ENCODE assay signal across 9 mouse cellular contexts in the genomic region with DNA sequence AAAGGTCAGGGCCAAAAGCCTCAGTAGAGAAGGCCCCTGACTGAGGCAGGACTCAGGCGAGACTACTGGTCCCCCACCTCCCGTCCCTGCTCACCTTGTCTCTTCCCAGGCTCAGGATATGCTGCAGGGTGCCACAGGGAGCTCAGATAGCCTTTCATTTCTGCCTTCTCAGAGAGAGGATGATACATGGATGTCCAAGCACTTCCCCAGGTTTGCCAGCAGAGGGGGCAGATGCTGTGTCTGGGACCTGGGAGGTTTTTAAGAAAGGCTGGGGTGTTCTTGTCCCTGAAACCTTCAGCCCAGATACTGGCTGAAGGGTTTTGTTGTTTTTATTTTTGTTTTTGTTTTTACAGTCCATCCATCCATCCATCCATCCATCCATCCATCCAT. TPM values are rescaled to one million over a fixed set of nuclear protein-coding genes. Genes with fewer than 3 reads are reported as not detected.
A peak's percentile ranks its signal among the peaks of the same experiment; 100 is the strongest.
DNase-seq lines count a peak whose midpoint lies in the region; ATAC-seq and TF ChIP-seq lines count a peak whose summit lies in the region.
"Had no signal": no experiment of that assay in that cellular context is flagged by ENCODE, and none has a peak within 500 bp of the region (broad histone marks: within the 10 kb centered on the region; RNA-seq: fewer than 3 reads in every experiment).

No protein-coding gene starts in this region.

- 17% methylated on average over 2 of the region's 2 CpGs for WGBS in hindbrain, embryonic 10.5 days
- 9% methylated on average over 2 of the region's 2 CpGs for WGBS in midbrain, embryonic 13.5 days

- peak; percentile 84 for TF ChIP-seq CTCF in brain, embryonic 14.5 days (IDR thresholded peaks at IDR 0.05; ENCODE audit: borderline replicate concordance, extremely low read depth, insufficient read depth, insufficient read length)

- H3K27me3 ChIP-seq in hindbrain, embryonic 10.5 days (ENCODE audit: insufficient read depth, poor library complexity, severe bottlenecking) = peaks cover 3% of the 10 kb centered on the region; the same call in 1 of the 2 replicates
- H3K27me3 ChIP-seq in midbrain, embryonic 13.5 days = no peaks in the 10 kb centered on the region

- no peak overlapping the region for H3K4me3 ChIP-seq in ES-E14 (ENCODE audit: insufficient read depth in 1 of 2, low read depth in 1 of 2, low read length in 2 of 2, poor library complexity in 1 of 2, severe bottlenecking in 1 of 2)
- H3K4me3 ChIP-seq in hindbrain, embryonic 10.5 days = no peak overlapping the region
- no peak overlapping the region for H3K4me3 ChIP-seq in midbrain, embryonic 13.5 days (replicated peaks)
- H3K4me3 ChIP-seq: limb, embryonic 12.5 days had no signal

- H3K9me3 ChIP-seq in ES-E14 (ENCODE audit: control insufficient read depth, insufficient read depth, low read depth, low read length) = no peaks in the 10 kb centered on the region
- H3K9me3 ChIP-seq in hindbrain, embryonic 10.5 days = no peaks in the 10 kb centered on the region
- H3K9me3 ChIP-seq in midbrain, embryonic 13.5 days = no peaks in the 10 kb centered on the region
- H3K9me3 ChIP-seq: limb, embryonic 12.5 days had no signal

- no peak overlapping the region for H3K27ac ChIP-seq in ES-E14 (ENCODE audit: insufficient read depth, low read depth, low read length, poor library complexity, severe bottlenecking)
- H3K27ac ChIP-seq in hindbrain, embryonic 10.5 days = no peak overlapping the region
- no peak overlapping the region for H3K27ac ChIP-seq in midbrain, embryonic 13.5 days
- H3K27ac ChIP-seq: limb, embryonic 12.5 days had no signal

- H3K36me3 ChIP-seq in ES-E14 (ENCODE audit: control insufficient read depth, insufficient read depth, low read length, poor library complexity, severe bottlenecking) = no peaks in the 10 kb centered on the region
- H3K36me3 ChIP-seq in hindbrain, embryonic 10.5 days = no peaks in the 10 kb centered on the region
- no peaks in the 10 kb centered on the region for H3K36me3 ChIP-seq in midbrain, embryonic 13.5 days
- H3K36me3 ChIP-seq: limb, embryonic 12.5 days had no signal

- no peak overlapping the region for H3K9ac ChIP-seq in ES-E14 (ENCODE audit: insufficient read depth, low read depth, low read length, poor library complexity, severe bottlenecking)
- H3K9ac ChIP-seq in midbrain, embryonic 13.5 days (replicated peaks) = no peak overlapping the region
- H3K9ac ChIP-seq: limb, embryonic 12.5 days had no signal

- in situ Hi-C loops in ES-E14 (cut with MboI; ENCODE audit: low sequenced_read_pairs in 2 of 2, unreplicated experiment in 2 of 2) = no loop called here

- peak; percentile 17 to 32 for DNase-seq in kidney, postnatal 4 days
- no peak for DNase-seq in kidney, postnatal 25 days
- DNase-seq in ES-E14 (ENCODE audit: low read depth, low spot score) = no peak
- DNase-seq in brain, embryonic 14.5 days (ENCODE audit: low read depth) = peak; percentile 80
- peak; percentile 33 for DNase-seq in hindbrain, embryonic 10.5 days (ENCODE audit: low spot score)
- peak; percentile 12 for DNase-seq in thymus, postnatal 0 days (ENCODE audit: low spot score)
- no peak for DNase-seq in ovary, postnatal 36 days (ENCODE audit: low spot score)

- 0 out of 4 replicates have a peak, but pooled peaks cover 0 to 2% of the 10 kb centered on the region in 2 experiments for H3K4me1 ChIP-seq in ES-E14 (ENCODE audit: control insufficient read depth in 2 of 2, insufficient read depth in 2 of 2, low read length in 2 of 2, poor library complexity in 1 of 2)
- peaks cover 11% of the 10 kb centered on the region for H3K4me1 ChIP-seq in hindbrain, embryonic 10.5 days (replicated peaks)
- H3K4me1 ChIP-seq in midbrain, embryonic 13.5 days (replicated peaks) = no peaks in the 10 kb centered on the region
- H3K4me1 ChIP-seq: limb, embryonic 12.5 days had no signal

- no peak for TF ChIP-seq POLR2A in brain, embryonic 14.5 days (IDR thresholded peaks at IDR 0.05; ENCODE audit: borderline replicate concordance, extremely low read depth, insufficient read depth, insufficient read length, poor library complexity, severe bottlenecking)

- peak; percentile 65 for ATAC-seq in midbrain, embryonic 13.5 days

- no peak overlapping the region for H3K4me2 ChIP-seq in midbrain, embryonic 13.5 days (replicated peaks)
- H3K4me2 ChIP-seq: limb, embryonic 12.5 days had no signal

TF ChIP-seq in ES-E14, 5 proteins besides CTCF, POLR2A, EP300 and RAD21:
- TF ChIP-seq ZC3H11A (IDR thresholded peaks at IDR 0.05; ENCODE audit: borderline replicate concordance, low read depth, low read length) (peak; percentile 32; the same call in 1 of the 2 replicates), HCFC1 (IDR thresholded peaks at IDR 0.05; ENCODE audit: borderline replicate concordance, insufficient read depth, low read length) (no peak)

RNA-seq across cellular contexts. Expression of gene Sfrp5, which starts 15.3 kb away (rescaled TPM):
- 6.0 and 7.2 TPM in 2 replicates for total RNA-seq in ES-E14 (2012; rRNA removed)
- 4.5 and 4.6 TPM in 2 replicates for polyA plus RNA-seq in brain, embryonic 14.5 days (2012; rRNA removed)
- 0.26 and 0.46 TPM in 2 replicates for polyA plus RNA-seq in hindbrain, embryonic 10.5 days (2016; fragmentation: Nextera tagmentation; extraction: Ambion mirVana)
- polyA plus RNA-seq in midbrain, embryonic 13.5 days (2015; fragmentation: Nextera tagmentation; extraction: Ambion mirVana) = 0.11 and 0.17 TPM in 2 replicates
- polyA plus RNA-seq in thymus, postnatal 0 days (2015; fragmentation: Nextera tagmentation; extraction: Ambion mirVana) = 0.36 and 0.49 TPM in 2 replicates

RNA-seq across cellular contexts. Expression of gene Golga7b, which starts 30.0 kb away (rescaled TPM):
- 0.05 and 0.09 TPM in 2 replicates for total RNA-seq in ES-E14 (2012; rRNA removed)
- polyA plus RNA-seq in brain, embryonic 14.5 days (2012; rRNA removed) = 20.5 and 33.7 TPM in 2 replicates
- 1.7 and 4.2 TPM in 2 replicates for polyA plus RNA-seq in hindbrain, embryonic 10.5 days (2016; fragmentation: Nextera tagmentation; extraction: Ambion mirVana)
- polyA plus RNA-seq in midbrain, embryonic 13.5 days (2015; fragmentation: Nextera tagmentation; extraction: Ambion mirVana) = 26.3 and 27.5 TPM in 2 replicates
- polyA plus RNA-seq in thymus, postnatal 0 days (2015; fragmentation: Nextera tagmentation; extraction: Ambion mirVana) = 0.39 and 0.52 TPM in 2 replicates

RNA-seq across cellular contexts. Expression of gene Zfyve27, which starts 53.6 kb away (rescaled TPM):
- 45.9 and 78.1 TPM in 2 replicates for total RNA-seq in ES-E14 (2012; rRNA removed)
- 104 and 141 TPM in 2 replicates for polyA plus RNA-seq in brain, embryonic 14.5 days (2012; rRNA removed)
- polyA plus RNA-seq in hindbrain, embryonic 10.5 days (2016; fragmentation: Nextera tagmentation; extraction: Ambion mirVana) = 35.3 and 40.2 TPM in 2 replicates
- polyA plus RNA-seq in midbrain, embryonic 13.5 days (2015; fragmentation: Nextera tagmentation; extraction: Ambion mirVana) = 55.8 and 57.6 TPM in 2 replicates
- 26.7 and 31.4 TPM in 2 replicates for polyA plus RNA-seq in thymus, postnatal 0 days (2015; fragmentation: Nextera tagmentation; extraction: Ambion mirVana)

Comparison
In these comparisons a context has a peak if more than half of its experiments do, and no peak if none do; other contexts are left out.
1. DNase-seq: peak in kidney, postnatal 4 days (2 of 2), brain, embryonic 14.5 days (single experiment), hindbrain, embryonic 10.5 days (single experiment) and thymus, postnatal 0 days (single experiment); none in kidney, postnatal 25 days (0 of 2), ES-E14 (single experiment) and ovary, postnatal 36 days (single experiment).